Mouse (Mus musculus) Patski (cell line): Measurements from ENCODE around the gene Hist1h3f. TPM values are rescaled to one million over a fixed set of nuclear protein-coding genes. Genes with fewer than 3 reads are reported as not detected.

Source experiments
- ATAC-seq: fragments of 100-300 bp; one replicate; pipeline ENCODE4 v1.8.0; 2021
- CTCF ChIA-PET: fragments of 350-600 bp; sonication (Branson Sonifier 250); formaldehyde crosslinking; loops from one replicate; lab custom pipeline; 2022; ENCODE audit warnings: inconsistent platforms; lab: Charles Lee
- POLR2A ChIA-PET: fragments of 350-600 bp; sonication (Branson Sonifier 250); formaldehyde crosslinking; loops from one replicate; lab custom pipeline; 2022; ENCODE audit warnings: antibody characterized with exemption, inconsistent platforms; lab: Charles Lee
- DNase-seq: peaks from one replicate; pipeline ENCODE4 v3.0.0-alpha.2; 2011; ENCODE audit warnings: low read depth, low spot score
- H3K27me3 ChIP-seq: fragments of 371-371 bp; one replicate; pipeline ENCODE4 v1.5.1; 2021
- CTCF ChIP-seq: fragments of 100-300 bp; IDR thresholded peaks from one replicate; pipeline ENCODE4 v1.5.1; 2021
- in situ Hi-C: fragments of 300-500 bp; cut with MboI; formaldehyde crosslinking; loops from 3 replicates; pipeline ENCODE4 v1.11.1; 2018; ENCODE audit warnings: low pct_unique_long_range_greater_than_20kb, mixed read lengths
- polyA plus RNA-seq: library from polyadenylated mRNA; unstranded; gene quantifications from one replicate; pipeline ENCODE4 v1.2.3, GENCODE M21; 2021

The Hist1h3f gene
- polyA plus RNA-seq, 1 experiment from 2014 or later = 0.49 TPM

- ChIA-PET CTCF (interaction anchor here (0.9 to 1.3 kb wide), 2 partner anchors 9 to 11 kb away, joined by 4 to 6 read pairs; no protein-coding TSS in a partner anchor), POLR2A (interaction anchor here (1.6 kb wide), 1 partner anchor 8 kb away, joined by 3 read pairs; no protein-coding TSS in a partner anchor)
- in situ Hi-C loops = no loop called here
- DNase-seq (no peak), ATAC-seq (no peak)
- H3K27me3 ChIP-seq = no peaks in the 10 kb centered on the region
- TF ChIP-seq CTCF = no peak
Observed at GRCm38 (mm10) chr13:23593051-23593770, 49.4 kb downstream of the Hist1h3f start.

Other genes with a start within 250 kb of the Hist1h3f start
- 19.9 TPM for gene Zfp322a, start 174.8 kb upstream of the Hist1h3f start, polyA plus RNA-seq
- 8.3 TPM for gene Abt1, start 120.2 kb upstream of the Hist1h3f start, polyA plus RNA-seq
- gene Btn1a1, start 78.2 kb upstream of the Hist1h3f start, polyA plus RNA-seq = 0.06 TPM
- 0.23 TPM for gene Btn2a2, start 55.2 kb upstream of the Hist1h3f start, polyA plus RNA-seq
- 7.0 TPM for gene Hist1h4h, start 13.0 kb upstream of the Hist1h3f start, polyA plus RNA-seq
- 1.3 TPM for gene Hist1h2af, start 10.1 kb upstream of the Hist1h3f start, polyA plus RNA-seq
- gene Hist1h3g, start 8.6 kb upstream of the Hist1h3f start, polyA plus RNA-seq = 1.7 TPM
- gene Hist1h2bh, start 660 bp upstream of the Hist1h3f start, polyA plus RNA-seq = 2.1 TPM
- gene Hist1h4f, start 7.6 kb downstream of the Hist1h3f start, polyA plus RNA-seq = not detected
- 2.1 TPM for gene Hist1h1d, start 9.2 kb downstream of the Hist1h3f start, polyA plus RNA-seq
- gene Hist1h3e, start 18.3 kb downstream of the Hist1h3f start, polyA plus RNA-seq = 0.56 TPM
- gene Hist1h2ae, start 27.2 kb downstream of the Hist1h3f start, polyA plus RNA-seq = 0.72 TPM
- gene Hist1h2bg, start 27.3 kb downstream of the Hist1h3f start, polyA plus RNA-seq = 12.9 TPM
- gene Hist1h2bf, start 30.1 kb downstream of the Hist1h3f start, polyA plus RNA-seq = 2.0 TPM
- gene Hist1h2ad, start 30.3 kb downstream of the Hist1h3f start, polyA plus RNA-seq = 1.0 TPM
- 1.4 TPM for gene Hist1h3d, start 31.7 kb downstream of the Hist1h3f start, polyA plus RNA-seq
- gene Hist1h4d, start 37.5 kb downstream of the Hist1h3f start, polyA plus RNA-seq = 0.36 TPM
- 2.9 TPM for gene Hist1h2be, start 77.1 kb downstream of the Hist1h3f start, polyA plus RNA-seq
- gene Hist1h1e, start 78.5 kb downstream of the Hist1h3f start, polyA plus RNA-seq = 1.6 TPM
- 0.92 TPM for gene Hist1h2ac, start 139.9 kb downstream of the Hist1h3f start, polyA plus RNA-seq
- 60.2 TPM for gene Hist1h2bc, start 140.1 kb downstream of the Hist1h3f start, polyA plus RNA-seq
- gene Hist1h1t, start 151.8 kb downstream of the Hist1h3f start, polyA plus RNA-seq = 4.6 TPM
- 0.36 TPM for gene Hist1h4c, start 154.4 kb downstream of the Hist1h3f start, polyA plus RNA-seq
- 5.8 TPM for gene Hfe, start 166.8 kb downstream of the Hist1h3f start, polyA plus RNA-seq
- 245 TPM for gene Hist1h1c, start 194.8 kb downstream of the Hist1h3f start, polyA plus RNA-seq
- 0.73 TPM for gene Hist1h3c, start 201.6 kb downstream of the Hist1h3f start, polyA plus RNA-seq
- gene Hist1h2bb, start 202.7 kb downstream of the Hist1h3f start, polyA plus RNA-seq = 0.41 TPM
- 0.40 TPM for gene Hist1h2ab, start 207.1 kb downstream of the Hist1h3f start, polyA plus RNA-seq
- 0.65 TPM for gene Hist1h3b, start 208.2 kb downstream of the Hist1h3f start, polyA plus RNA-seq
- 2.0 TPM for gene Hist1h4b, start 213.0 kb downstream of the Hist1h3f start, polyA plus RNA-seq
- gene Hist1h4a, start 217.2 kb downstream of the Hist1h3f start, polyA plus RNA-seq = 0.13 TPM
- gene Hist1h3a, start 218.3 kb downstream of the Hist1h3f start, polyA plus RNA-seq = 0.18 TPM
- gene Hist1h1a, start 219.6 kb downstream of the Hist1h3f start, polyA plus RNA-seq = 1.2 TPM
- gene Trim38, start 225.9 kb downstream of the Hist1h3f start, polyA plus RNA-seq = not detected